Comparison of ENCODE assay signal across 9 mouse cellular contexts in genomic region chr11:70846029-70846428, GRCm38 (mm10). TPM values are rescaled to one million over a fixed set of nuclear protein-coding genes. Genes with fewer than 3 reads are reported as not detected.
DNase-seq lines count a peak whose midpoint lies in the region; ATAC-seq lines count a peak whose summit lies in the region.
"Had no signal": no experiment of that assay in that cellular context is flagged by ENCODE, and none has a peak within 500 bp of the region (broad histone marks: within the 10 kb centered on the region; RNA-seq: fewer than 3 reads in every experiment).

No protein-coding gene starts in this region.

- DNase-seq in neural tube, embryonic 11.5 days (ENCODE audit: low spot score), result no peak
- no peak for DNase-seq in neural tube, embryonic 10.5 days (ENCODE audit: extremely low spot score, low spot score)
- DNase-seq in liver, embryonic 11.5 days (ENCODE audit: low spot score), result no peak
- no peak for DNase-seq in left cerebral cortex, adult 18-20 months (ENCODE audit: low spot score in 2 of 2)
- no peak for DNase-seq in left cerebral cortex, postnatal 4 days
- DNase-seq: heart, adult 2 months had no signal

- H3K4me1 ChIP-seq in erythroblast, embryonic 14.5 days (ENCODE audit: control insufficient read depth), result peaks cover 39% of the 10 kb centered on the region
- H3K4me1 ChIP-seq in neural tube, embryonic 11.5 days (ENCODE audit: control insufficient read depth, insufficient read depth, low read length), result peaks cover 12% of the 10 kb centered on the region
- peaks cover 12% of the 10 kb centered on the region for H3K4me1 ChIP-seq in liver, embryonic 11.5 days (replicated peaks; ENCODE audit: control insufficient read depth, insufficient read depth, low read length)
- H3K4me1 ChIP-seq in stomach, embryonic 16.5 days (ENCODE audit: control insufficient read depth, insufficient read depth, low read length), result peaks cover 17% of the 10 kb centered on the region; the same call in 1 of the 2 replicates

- H3K9ac ChIP-seq in neural tube, embryonic 11.5 days (ENCODE audit: low read length), result peak overlapping the region; percentile 95; the same call in 1 of the 2 replicates
- peak overlapping the region; percentile 94 for H3K9ac ChIP-seq in liver, embryonic 11.5 days (ENCODE audit: low read depth, low read length)
- peak overlapping the region; percentile 6; the same call in 1 of the 2 replicates for H3K9ac ChIP-seq in stomach, embryonic 16.5 days (ENCODE audit: low read length)

- H3K4me3 ChIP-seq in erythroblast, embryonic 14.5 days (replicated peaks), result peak overlapping the region; percentile 92
- H3K4me3 ChIP-seq in neural tube, embryonic 11.5 days (ENCODE audit: low read depth, low read length), result peak overlapping the region; percentile 98
- H3K4me3 ChIP-seq in liver, embryonic 11.5 days (ENCODE audit: low read depth, low read length), result peak overlapping the region; percentile 97
- peak overlapping the region; percentile 78 for H3K4me3 ChIP-seq in stomach, embryonic 16.5 days (replicated peaks; ENCODE audit: low read length)

- H3K27ac ChIP-seq in neural tube, embryonic 11.5 days (ENCODE audit: low read depth, low read length), result no peak overlapping the region
- no peak overlapping the region for H3K27ac ChIP-seq in liver, embryonic 11.5 days (ENCODE audit: low read depth, low read length)
- no peak overlapping the region for H3K27ac ChIP-seq in stomach, embryonic 16.5 days (ENCODE audit: low read length)

- no peaks in the 10 kb centered on the region; the same call in 1 of the 2 replicates for H3K36me3 ChIP-seq in erythroblast, embryonic 14.5 days (ENCODE audit: control insufficient read depth)
- H3K36me3 ChIP-seq in neural tube, embryonic 11.5 days (ENCODE audit: control insufficient read depth, insufficient read depth, low read length), result no peaks in the 10 kb centered on the region
- H3K36me3 ChIP-seq in liver, embryonic 11.5 days (ENCODE audit: control insufficient read depth, insufficient read depth, low read length), result no peaks in the 10 kb centered on the region
- no peaks in the 10 kb centered on the region for H3K36me3 ChIP-seq in stomach, embryonic 16.5 days (ENCODE audit: control insufficient read depth, insufficient read depth, low read length)

- H3K9me3 ChIP-seq in erythroblast, embryonic 14.5 days (ENCODE audit: control insufficient read depth, low read length), result no peaks in the 10 kb centered on the region
- H3K9me3 ChIP-seq in neural tube, embryonic 11.5 days (ENCODE audit: control insufficient read depth, low read length), result no peaks in the 10 kb centered on the region
- H3K9me3 ChIP-seq in liver, embryonic 11.5 days (ENCODE audit: control insufficient read depth, low read length), result no peaks in the 10 kb centered on the region
- no peaks in the 10 kb centered on the region for H3K9me3 ChIP-seq in stomach, embryonic 16.5 days (replicated peaks; ENCODE audit: control insufficient read depth, low read length)

- H3K27me3 ChIP-seq in erythroblast, embryonic 14.5 days (ENCODE audit: control insufficient read depth), result peaks cover 2% of the 10 kb centered on the region; the same call in 1 of the 2 replicates
- no peaks in the 10 kb centered on the region for H3K27me3 ChIP-seq in neural tube, embryonic 11.5 days (ENCODE audit: control insufficient read depth, insufficient read depth, low read length)
- H3K27me3 ChIP-seq in liver, embryonic 11.5 days (replicated peaks; ENCODE audit: control insufficient read depth, insufficient read depth, low read length), result no peaks in the 10 kb centered on the region
- H3K27me3 ChIP-seq in stomach, embryonic 16.5 days (ENCODE audit: control insufficient read depth, insufficient read depth, low read length), result no peaks in the 10 kb centered on the region

- ATAC-seq in erythroblast, adult 5-6 weeks (replicated peaks; ENCODE audit: low FRiP score, poor library complexity, severe bottlenecking), result no peak
- no peak for ATAC-seq in neural tube, embryonic 11.5 days (ENCODE audit: insufficient read depth, low FRiP score, low TSS enrichment)
- ATAC-seq in liver, embryonic 11.5 days (replicated peaks; ENCODE audit: low FRiP score), result no peak
- ATAC-seq in stomach, embryonic 16.5 days (ENCODE audit: insufficient read depth, low FRiP score), result no peak

- H3K4me2 ChIP-seq in neural tube, embryonic 11.5 days (ENCODE audit: low read depth), result peak overlapping the region; percentile 86
- peak overlapping the region; percentile 80 for H3K4me2 ChIP-seq in liver, embryonic 11.5 days
- H3K4me2 ChIP-seq in stomach, embryonic 16.5 days (ENCODE audit: low read depth, low read length), result peak overlapping the region; percentile 66

- WGBS in neural tube, embryonic 11.5 days, result 72% methylated on average over 2 of the region's 2 CpGs
- WGBS in liver, embryonic 11.5 days, result 28% methylated on average over 2 of the region's 2 CpGs
- 38% methylated on average over 2 of the region's 2 CpGs for WGBS in stomach, embryonic 16.5 days

- intact Hi-C loops in left cerebral cortex, postnatal 4 days (cut with DNase I), result no loop called here

RNA-seq across cellular contexts. Expression of gene Rabep1, which starts 1.5 kb away (rescaled TPM):
- polyA plus RNA-seq in erythroblast, embryonic 14.5 days (2012), result 0.37 and 0.42 TPM in 2 replicates
- 5.2 and 10.0 TPM in 2 replicates for total RNA-seq in erythroblast, adult 5-6 weeks (2015; ENCODE audit: low replicate concordance)
- total RNA-seq in erythroblast, adult 5-6 weeks (2017; ENCODE audit: low replicate concordance), result 10.8 and 19.2 TPM in 2 replicates
- polyA plus RNA-seq in neural tube, embryonic 11.5 days (2014; fragmentation: Nextera tagmentation; extraction: Ambion mirVana), result 39.3 and 40.7 TPM in 2 replicates
- polyA plus RNA-seq in liver, embryonic 11.5 days (2014; fragmentation: Nextera tagmentation; extraction: Ambion mirVana), result 25.7 and 28.9 TPM in 2 replicates
- 22.2 and 27.5 TPM in 2 replicates for polyA plus RNA-seq in stomach, embryonic 16.5 days (2015; fragmentation: Nextera tagmentation; extraction: Ambion mirVana)
- 100 to 1,000 TPM; 140 TPM for total RNA-seq in left cerebral cortex, adult 18-20 months (2021)
- 100 to 1,000 TPM; 126 TPM for total RNA-seq in left cerebral cortex, postnatal 4 days (2021)

RNA-seq across cellular contexts. Expression of gene Scimp, which starts 33.6 kb away (rescaled TPM):
- not detected in 2 replicates for polyA plus RNA-seq in erythroblast, embryonic 14.5 days (2012)
- total RNA-seq in erythroblast, adult 5-6 weeks (2015; ENCODE audit: low replicate concordance), result not detected in 2 replicates
- total RNA-seq in erythroblast, adult 5-6 weeks (2017; ENCODE audit: low replicate concordance), result not detected in 2 replicates
- polyA plus RNA-seq in neural tube, embryonic 11.5 days (2014; fragmentation: Nextera tagmentation; extraction: Ambion mirVana), result 0.29 TPM in 1 of 2 replicates, not detected in the other
- polyA plus RNA-seq in liver, embryonic 11.5 days (2014; fragmentation: Nextera tagmentation; extraction: Ambion mirVana), result 0.30 and 0.82 TPM in 2 replicates
- 0.66 TPM in 1 of 2 replicates, not detected in the other for polyA plus RNA-seq in stomach, embryonic 16.5 days (2015; fragmentation: Nextera tagmentation; extraction: Ambion mirVana)
- total RNA-seq in left cerebral cortex, adult 18-20 months (2021), result not detected
- not detected for total RNA-seq in left cerebral cortex, postnatal 4 days (2021)

Comparison
In these comparisons a context has a peak if more than half of its experiments do, and no peak if none do; other contexts are left out.
1. H3K9ac ChIP-seq: peak in every context shown above with its lines; median percentile 95 in neural tube, embryonic 11.5 days; 94 in liver, embryonic 11.5 days; 6 in stomach, embryonic 16.5 days.
2. RNA of gene Rabep1, which starts 1.5 kb away (polyA plus RNA-seq): 39.3 to 40.7 TPM in neural tube, embryonic 11.5 days, 22.2 to 27.5 TPM in stomach, embryonic 16.5 days and 25.7 to 28.9 TPM in liver, embryonic 11.5 days; 0.37 to 0.42 TPM in erythroblast, embryonic 14.5 days; every median in the first group is over 10 times any median in the second.
3. Peak in every context shown above with its lines, with median percentiles within 50 percentile points of each other: H3K4me3 ChIP-seq and H3K4me2 ChIP-seq.